Mouse (Mus musculus): ENCODE results near the gene Gm45234.

Gm45234 gene

GRCm38 (mm10) chr6:124767536-124767919 is 11.7 kb upstream of the Gm45234 start:
- DNase-seq (ENCODE audit: low spot score in 2 of 2): no peak

- DNase-seq (ENCODE audit: low spot score in 2 of 2): no peak
These were observed 10.1 kb upstream of the Gm45234 start for GRCm38 (mm10) chr6:124765951-124766350.

- peak; percentile 83 to 86 for DNase-seq (ENCODE audit: low spot score in 2 of 2)
These were observed 3.4 kb upstream of the Gm45234 start for GRCm38 (mm10) chr6:124759259-124759658.

GRCm38 (mm10) chr6:124758849-124759232 is 3.0 kb upstream of the Gm45234 start:
- DNase-seq (ENCODE audit: low spot score in 2 of 2): no peak

- peak in 1 of 2 experiments; percentile 72 for DNase-seq (ENCODE audit: low spot score in 2 of 2)
These were observed 2.4 kb upstream of the Gm45234 start for GRCm38 (mm10) chr6:124757909-124758848.

GRCm38 (mm10) chr6:124757351-124757880 is 1.6 kb upstream of the Gm45234 start:
- no peak for DNase-seq (ENCODE audit: low spot score in 2 of 2)

- DNase-seq (ENCODE audit: low spot score in 2 of 2): peak; percentile 77 to 85
These were observed 980 bp upstream of the Gm45234 start for GRCm38 (mm10) chr6:124756652-124757350.

GRCm38 (mm10) chr6:124755306-124755705 is 515 bp downstream of the Gm45234 start:
- DNase-seq (ENCODE audit: low spot score in 2 of 2): no peak

GRCm38 (mm10) chr6:124753861-124754260 is 2.0 kb downstream of the Gm45234 start:
- no peak for DNase-seq (ENCODE audit: low spot score in 2 of 2)

- no peak for DNase-seq (ENCODE audit: low spot score in 2 of 2)
These were observed 5.4 kb downstream of the Gm45234 start for GRCm38 (mm10) chr6:124750405-124750804.

- no peak for DNase-seq (ENCODE audit: low spot score in 2 of 2)
These were observed 8.9 kb downstream of the Gm45234 start for GRCm38 (mm10) chr6:124746654-124747632.

- no peak for DNase-seq (ENCODE audit: low spot score in 2 of 2)
These were observed 9.6 kb downstream of the Gm45234 start for GRCm38 (mm10) chr6:124746296-124746605.

GRCm38 (mm10) chr6:124745490-124746295 is 10.1 kb downstream of the Gm45234 start:
- peak; percentile 92 to 96 for DNase-seq (ENCODE audit: low spot score in 2 of 2)

- DNase-seq (ENCODE audit: low spot score in 2 of 2): no peak
These were observed 11.0 kb downstream of the Gm45234 start for GRCm38 (mm10) chr6:124744755-124745321.

GRCm38 (mm10) chr6:124743647-124744046 is 12.2 kb downstream of the Gm45234 start:
- no peak for DNase-seq (ENCODE audit: low spot score in 2 of 2)

GRCm38 (mm10) chr6:124742839-124743514 is 12.8 kb downstream of the Gm45234 start:
- no peak for DNase-seq (ENCODE audit: low spot score in 2 of 2)

- no peak for DNase-seq (ENCODE audit: low spot score in 2 of 2)
These were observed 14.0 kb downstream of the Gm45234 start for GRCm38 (mm10) chr6:124741842-124742241.

GRCm38 (mm10) chr6:124740888-124741761 is 14.7 kb downstream of the Gm45234 start, which contains the start of gene Grcc10:
TSS of gene Grcc10 (minus strand) at chr6:124741374.
- DNase-seq (ENCODE audit: low spot score in 2 of 2): peak; percentile 89 to 93

Measured in frontal cortex, postnatal 36 days (tissue).